Mouse (Mus musculus) bone marrow macrophage, adult 2 months (primary cell): ENCODE data around the gene Tmem208.

ENCODE experiments used
- CTCF ChIP-seq: IDR thresholded peaks from 2 replicates; pipeline ENCODE4 v1.5.1; 2012; ENCODE audit warnings: low read depth, mild to moderate bottlenecking, low read length, moderate library complexity
- POLR2A ChIP-seq: IDR thresholded peaks from 2 replicates; pipeline ENCODE4 v1.6.1; 2012; ENCODE audit warnings: mild to moderate bottlenecking, low read depth, low read length, borderline replicate concordance

DNA sequence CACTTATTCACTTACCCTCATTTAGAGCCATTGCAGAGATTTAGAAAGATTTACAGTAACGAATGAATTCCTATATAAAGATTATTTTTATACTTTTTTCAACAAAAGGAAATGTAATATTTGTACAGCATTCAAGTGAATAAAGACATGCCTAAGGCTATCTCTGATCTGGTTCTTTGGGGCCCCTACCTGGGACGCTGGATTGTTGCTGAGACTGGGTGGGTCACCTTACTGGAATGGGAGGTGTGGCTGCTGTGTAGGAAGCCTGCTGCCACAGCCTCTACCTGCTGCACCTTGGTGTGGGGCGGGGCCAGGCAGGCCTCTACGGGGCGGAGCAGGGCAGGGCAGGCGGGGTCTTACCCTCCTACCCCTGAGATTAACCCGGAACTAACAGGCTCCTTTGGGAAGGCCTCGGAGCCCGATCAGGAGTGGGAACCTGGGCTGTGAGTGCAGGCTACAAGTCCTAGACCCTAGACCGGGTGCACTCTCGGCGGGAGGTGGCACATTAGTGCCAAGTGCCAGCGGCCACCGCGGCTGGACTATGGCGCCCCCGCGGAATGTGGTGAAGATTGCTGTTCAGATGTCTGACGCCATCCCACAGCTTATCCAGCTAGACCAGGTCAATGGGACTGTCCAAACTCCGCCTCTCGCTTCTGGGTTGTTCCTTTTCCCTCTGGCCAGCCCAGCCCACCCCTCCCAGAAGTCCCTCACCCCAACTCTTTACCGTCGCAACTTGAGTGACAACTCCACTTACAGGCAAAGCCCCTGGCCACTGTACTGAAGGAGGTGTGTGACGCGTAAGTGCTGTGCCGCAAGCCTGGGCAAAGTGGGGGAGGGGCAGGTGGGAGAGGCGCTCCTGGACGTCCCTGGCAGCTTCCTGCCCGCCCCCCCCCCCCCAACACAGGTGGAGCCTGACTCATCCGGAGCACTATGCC is 20.7 kb upstream of the Tmem208 start, which contains the start of gene Elmo3:
- no peak for TF ChIP-seq CTCF
- TF ChIP-seq POLR2A, result no peak
